Mouse (Mus musculus): Measurements from ENCODE around the gene Plcl2. TPM values are rescaled to one million over a fixed set of nuclear protein-coding genes. Genes with fewer than 3 reads are reported as not detected.

Gene Plcl2
- polyA plus RNA-seq, 1 experiment, result 0.73 TPM

DNA sequence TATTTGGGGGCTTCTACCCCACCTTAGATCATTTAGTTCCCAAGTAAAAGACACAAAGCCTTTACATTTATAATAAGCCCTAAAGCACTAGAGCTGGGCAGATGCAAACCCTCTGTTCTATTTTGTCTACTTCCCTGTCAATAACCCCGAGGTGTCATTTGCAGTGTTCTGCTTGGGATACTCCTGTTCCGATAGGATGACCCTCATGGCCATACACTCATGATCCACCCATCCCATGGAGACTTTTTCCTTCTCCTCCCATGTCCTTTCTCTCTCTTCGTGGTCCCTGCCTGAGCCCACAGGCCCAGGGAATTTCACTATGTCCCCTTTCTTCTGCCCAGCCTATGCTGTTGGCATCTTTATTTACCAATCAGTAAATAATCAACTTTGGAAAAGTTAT, 20.8 kb upstream of the Plcl2 start:
- H3K27ac ChIP-seq (ENCODE audit: control insufficient read depth, insufficient read depth, low read depth, low read length), result no peak overlapping the region
- H3K4me1 ChIP-seq (ENCODE audit: control insufficient read depth, insufficient read depth, low read length), result no peaks in the 10 kb centered on the region
- TF ChIP-seq POLR2A (IDR thresholded peaks at IDR 0.05; ENCODE audit: control insufficient read depth, low read depth, low read length), result no peak
- TF ChIP-seq CTCF (IDR thresholded peaks at IDR 0.05; ENCODE audit: control insufficient read depth, insufficient read depth, insufficient replicate concordance, low read depth, low read length), result no peak
- H3K4me3 ChIP-seq (ENCODE audit: control insufficient read depth, low read depth, low read length), result no peak overlapping the region
- H3K27me3 ChIP-seq (ENCODE audit: control insufficient read depth, insufficient read depth, low read length), result no peaks in the 10 kb centered on the region
- H3K36me3 ChIP-seq (ENCODE audit: control insufficient read depth, insufficient read depth, low read length), result no peaks in the 10 kb centered on the region

DNA sequence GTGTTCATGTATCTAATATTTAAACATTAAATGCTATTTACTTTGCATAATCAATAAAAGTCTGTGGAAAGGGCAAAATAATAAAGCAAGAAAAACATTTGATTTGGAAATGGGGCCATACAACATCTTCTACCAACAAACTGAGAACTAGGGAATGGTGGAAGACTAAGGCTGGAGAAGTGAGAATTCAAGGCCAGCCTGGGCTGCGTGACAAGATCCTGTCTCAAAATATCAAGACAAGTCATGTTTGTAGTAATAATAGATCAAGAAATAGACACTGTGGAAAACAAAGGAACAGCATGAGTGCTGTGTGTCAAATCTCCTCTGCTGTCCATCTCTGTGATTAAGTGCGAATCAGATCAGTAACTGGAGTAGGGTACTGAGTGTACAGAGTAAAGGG, 20.3 kb upstream of the Plcl2 start:
- no peak overlapping the region for H3K4me3 ChIP-seq (ENCODE audit: control insufficient read depth, low read depth, low read length)
- TF ChIP-seq POLR2A (IDR thresholded peaks at IDR 0.05; ENCODE audit: control insufficient read depth, low read depth, low read length) (no peak), CTCF (IDR thresholded peaks at IDR 0.05; ENCODE audit: control insufficient read depth, insufficient read depth, insufficient replicate concordance, low read depth, low read length) (no peak)
- H3K4me1 ChIP-seq (ENCODE audit: control insufficient read depth, insufficient read depth, low read length), result no peaks in the 10 kb centered on the region
- no peaks in the 10 kb centered on the region for H3K27me3 ChIP-seq (ENCODE audit: control insufficient read depth, insufficient read depth, low read length)
- H3K27ac ChIP-seq (ENCODE audit: control insufficient read depth, insufficient read depth, low read depth, low read length), result no peak overlapping the region
- no peaks in the 10 kb centered on the region for H3K36me3 ChIP-seq (ENCODE audit: control insufficient read depth, insufficient read depth, low read length)

DNA sequence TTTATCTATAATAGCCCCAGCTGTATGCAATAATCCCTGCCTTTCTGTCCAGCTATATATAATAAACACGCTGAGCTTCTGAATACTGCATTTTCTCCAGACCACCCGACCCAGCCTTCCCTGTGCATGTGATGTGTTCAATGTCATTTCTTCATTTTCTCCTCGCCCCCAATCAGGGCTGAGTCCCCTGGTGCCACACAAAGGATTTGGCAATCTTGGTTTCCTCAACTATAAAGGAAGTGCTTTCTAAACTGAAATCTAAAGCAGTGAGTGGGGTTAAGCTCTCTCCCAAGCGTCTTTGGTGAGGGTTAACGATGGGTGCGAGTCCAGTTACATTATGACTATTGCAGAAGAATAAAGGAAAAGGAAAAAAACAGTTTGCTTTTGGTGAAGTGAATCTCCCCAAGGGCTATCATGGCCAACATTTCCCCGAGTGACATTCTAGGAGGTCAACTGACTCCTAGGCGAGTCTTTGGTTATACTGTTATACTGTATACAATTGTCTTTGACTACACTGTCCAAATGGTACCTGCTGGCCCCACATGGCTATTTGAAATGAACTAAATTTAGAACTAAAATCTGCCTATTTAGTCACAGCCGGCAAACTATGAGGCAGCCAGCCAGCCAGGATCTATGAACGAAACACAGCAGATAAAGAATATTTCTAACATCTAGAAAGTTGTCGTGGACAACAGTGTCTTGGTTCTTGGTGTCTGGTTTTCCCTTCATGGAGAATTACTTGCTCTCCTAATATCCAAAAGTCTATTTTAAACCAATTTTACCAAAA, 18.4 kb upstream of the Plcl2 start:
- Histone ChIP-seq H3K27me3 (ENCODE audit: control insufficient read depth, insufficient read depth, low read length) (no peaks in the 10 kb centered on the region), H3K4me3 (ENCODE audit: control insufficient read depth, low read depth, low read length) (no peak overlapping the region), H3K27ac (ENCODE audit: control insufficient read depth, insufficient read depth, low read depth, low read length) (no peak overlapping the region), H3K4me1 (ENCODE audit: control insufficient read depth, insufficient read depth, low read length) (no peaks in the 10 kb centered on the region), H3K36me3 (ENCODE audit: control insufficient read depth, insufficient read depth, low read length) (no peaks in the 10 kb centered on the region)
- TF ChIP-seq POLR2A (IDR thresholded peaks at IDR 0.05; ENCODE audit: control insufficient read depth, low read depth, low read length), result no peak
- TF ChIP-seq CTCF (IDR thresholded peaks at IDR 0.05; ENCODE audit: control insufficient read depth, insufficient read depth, insufficient replicate concordance, low read depth, low read length), result no peak

DNA sequence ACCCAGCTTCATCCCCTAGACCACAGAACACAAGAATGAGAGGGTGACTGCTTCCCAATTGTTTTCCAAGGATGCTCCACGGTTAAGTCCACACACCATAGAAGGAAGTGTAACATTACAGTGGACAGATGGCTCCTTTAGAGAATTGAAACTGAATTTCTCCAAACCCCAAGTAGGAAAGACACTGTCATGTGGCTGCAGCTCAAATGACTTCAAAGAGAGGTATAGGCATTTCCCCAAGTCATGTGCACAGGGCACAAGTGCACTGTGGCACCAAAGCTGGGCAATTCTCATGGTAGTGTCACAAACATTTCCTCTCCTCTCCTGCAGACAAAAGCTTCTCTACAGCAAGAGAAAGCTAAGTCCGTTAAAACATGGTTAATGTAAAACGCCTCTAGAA, 17.7 kb upstream of the Plcl2 start:
- Histone ChIP-seq H3K27ac (ENCODE audit: control insufficient read depth, insufficient read depth, low read depth, low read length) (no peak overlapping the region), H3K27me3 (ENCODE audit: control insufficient read depth, insufficient read depth, low read length) (no peaks in the 10 kb centered on the region), H3K4me1 (ENCODE audit: control insufficient read depth, insufficient read depth, low read length) (no peaks in the 10 kb centered on the region), H3K36me3 (ENCODE audit: control insufficient read depth, insufficient read depth, low read length) (no peaks in the 10 kb centered on the region), H3K4me3 (ENCODE audit: control insufficient read depth, low read depth, low read length) (no peak overlapping the region)
- TF ChIP-seq POLR2A (IDR thresholded peaks at IDR 0.05; ENCODE audit: control insufficient read depth, low read depth, low read length) (no peak), CTCF (IDR thresholded peaks at IDR 0.05; ENCODE audit: control insufficient read depth, insufficient read depth, insufficient replicate concordance, low read depth, low read length) (no peak)

DNA sequence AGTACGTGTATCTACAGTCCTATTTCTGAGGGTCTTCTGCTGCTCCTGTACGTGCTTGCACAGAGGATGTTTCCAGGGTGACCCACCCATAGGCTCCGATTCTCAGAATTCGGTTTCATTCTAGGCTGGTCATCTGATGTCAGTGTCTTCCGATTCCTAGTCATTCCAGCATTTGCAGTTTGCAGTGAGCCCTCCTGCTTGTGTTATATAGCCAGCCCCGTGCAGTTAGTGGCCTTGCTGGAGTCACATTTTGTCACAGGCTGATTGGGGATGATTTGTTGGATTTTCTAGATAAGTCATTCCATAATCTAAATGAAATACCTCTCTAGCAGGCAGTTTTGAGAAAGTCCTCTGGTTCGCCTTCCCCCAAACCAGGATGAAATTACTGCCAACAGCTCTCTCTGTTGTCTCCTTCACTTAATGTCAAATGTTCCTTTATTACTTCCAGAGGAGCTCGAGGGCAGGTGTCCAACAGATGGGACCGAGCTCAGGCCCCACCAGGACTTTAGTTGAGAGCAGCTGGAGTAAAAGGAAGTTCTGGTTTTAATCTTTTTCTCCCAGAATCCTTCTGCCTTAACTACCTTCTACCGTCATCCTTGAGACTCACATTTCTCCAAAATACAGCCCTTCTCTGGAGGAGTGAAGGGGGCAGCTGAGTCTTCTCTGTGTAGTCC, 13.8 kb upstream of the Plcl2 start:
- H3K36me3 ChIP-seq (ENCODE audit: control insufficient read depth, insufficient read depth, low read length), result no peaks in the 10 kb centered on the region
- no peaks in the 10 kb centered on the region for H3K27me3 ChIP-seq (ENCODE audit: control insufficient read depth, insufficient read depth, low read length)
- TF ChIP-seq CTCF (IDR thresholded peaks at IDR 0.05; ENCODE audit: control insufficient read depth, insufficient read depth, insufficient replicate concordance, low read depth, low read length) (no peak), POLR2A (IDR thresholded peaks at IDR 0.05; ENCODE audit: control insufficient read depth, low read depth, low read length) (no peak)
- H3K27ac ChIP-seq (ENCODE audit: control insufficient read depth, insufficient read depth, low read depth, low read length), result no peak overlapping the region
- H3K4me1 ChIP-seq (ENCODE audit: control insufficient read depth, insufficient read depth, low read length), result no peaks in the 10 kb centered on the region; the same call in 1 of the 2 replicates
- no peak overlapping the region for H3K4me3 ChIP-seq (ENCODE audit: control insufficient read depth, low read depth, low read length)

DNA sequence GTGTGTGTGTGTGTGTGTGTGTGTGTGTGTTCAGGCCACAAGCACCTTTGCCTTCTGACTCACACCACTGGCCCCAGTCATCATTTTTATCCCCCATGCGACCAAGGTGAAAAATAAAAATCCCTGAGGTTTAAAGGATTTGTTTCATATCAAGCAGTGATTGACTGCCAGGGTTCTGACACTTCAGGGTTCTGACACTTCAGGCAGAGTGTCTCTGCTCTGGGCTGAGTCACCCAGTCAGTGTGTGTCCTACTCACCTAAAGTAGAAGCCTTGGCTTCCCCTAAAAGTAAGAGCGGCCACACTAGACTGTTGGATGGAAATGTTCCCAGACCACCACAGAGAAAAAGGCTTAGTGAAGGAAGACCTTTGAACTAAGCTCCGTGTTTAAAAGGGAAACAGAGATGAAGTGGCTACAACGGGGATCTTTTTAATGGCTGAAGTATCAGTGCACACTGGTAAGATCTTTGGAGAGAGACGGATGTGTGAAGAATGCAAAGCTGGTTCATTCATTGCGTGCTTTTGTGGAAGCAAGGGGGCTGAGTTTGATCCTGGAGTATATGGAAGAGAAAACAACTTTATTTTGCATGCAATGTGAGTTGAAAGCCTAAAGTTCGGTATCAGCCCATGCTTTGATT, 11.0 kb upstream of the Plcl2 start:
- no peaks in the 10 kb centered on the region; the same call in 1 of the 2 replicates for H3K4me1 ChIP-seq (ENCODE audit: control insufficient read depth, insufficient read depth, low read length)
- H3K27ac ChIP-seq (ENCODE audit: control insufficient read depth, insufficient read depth, low read depth, low read length), result no peak overlapping the region

More for the DNA sequence above, 11.0 kb upstream of the Plcl2 start:
- no peak overlapping the region for H3K4me3 ChIP-seq (ENCODE audit: control insufficient read depth, low read depth, low read length)
- TF ChIP-seq CTCF (IDR thresholded peaks at IDR 0.05; ENCODE audit: control insufficient read depth, insufficient read depth, insufficient replicate concordance, low read depth, low read length) (no peak), POLR2A (IDR thresholded peaks at IDR 0.05; ENCODE audit: control insufficient read depth, low read depth, low read length) (no peak)
- H3K27me3 ChIP-seq (ENCODE audit: control insufficient read depth, insufficient read depth, low read length), result no peaks in the 10 kb centered on the region
- H3K36me3 ChIP-seq (ENCODE audit: control insufficient read depth, insufficient read depth, low read length), result no peaks in the 10 kb centered on the region

All from testis, adult 2 months (tissue).